Mouse (Mus musculus): ENCODE data around the gene Rsu1. TPM values are rescaled to one million over a fixed set of nuclear protein-coding genes. Genes with fewer than 3 reads are reported as not detected.

Rsu1 gene
- polyA plus RNA-seq, 1 experiment from 2014 or later = 78.0 TPM

GRCm38 (mm10) chr2:13132841-13133240 is 138.4 kb downstream of the Rsu1 start:
- peaks cover 12% of the 10 kb centered on the region for H3K4me1 ChIP-seq (replicated peaks)
- ATAC-seq (ENCODE audit: low FRiP score, low read depth) = no peak
- H3K4me2 ChIP-seq = no peak overlapping the region
- no peak overlapping the region for H3K4me3 ChIP-seq
- H3K27ac ChIP-seq (replicated peaks) = no peak overlapping the region
- no peak overlapping the region for H3K9ac ChIP-seq
- no peaks in the 10 kb centered on the region for H3K36me3 ChIP-seq
- no peaks in the 10 kb centered on the region for H3K27me3 ChIP-seq
- 86% methylated on average over 8 of the region's 8 CpGs for WGBS
- H3K9me3 ChIP-seq = no peaks in the 10 kb centered on the region

GRCm38 (mm10) chr2:13132406-13132805 is 138.8 kb downstream of the Rsu1 start:
- no peak overlapping the region for H3K27ac ChIP-seq (replicated peaks)
- H3K27me3 ChIP-seq = no peaks in the 10 kb centered on the region
- H3K36me3 ChIP-seq = no peaks in the 10 kb centered on the region
- H3K9ac ChIP-seq = no peak overlapping the region
- ATAC-seq (ENCODE audit: low FRiP score, low read depth) = no peak
- WGBS = 84% methylated on average over 8 of the region's 8 CpGs
- H3K4me3 ChIP-seq = no peak overlapping the region
- H3K4me2 ChIP-seq = no peak overlapping the region
- H3K9me3 ChIP-seq = no peaks in the 10 kb centered on the region
- H3K4me1 ChIP-seq (replicated peaks) = peaks cover 12% of the 10 kb centered on the region

- ATAC-seq (ENCODE audit: low FRiP score, low read depth) = peak; percentile 80
- Histone ChIP-seq H3K9me3 (no peaks in the 10 kb centered on the region), H3K36me3 (no peaks in the 10 kb centered on the region), H3K27ac (replicated peaks) (no peak overlapping the region), H3K4me3 (peak overlapping the region; percentile 17), H3K9ac (0 out of 2 replicates have a peak overlapping the region, but pooled peaks have one; percentile 15), H3K4me1 (replicated peaks) (peaks cover 12% of the 10 kb centered on the region), H3K27me3 (no peaks in the 10 kb centered on the region), H3K4me2 (peak overlapping the region; percentile 49)
- 8% methylated on average over 10 of the region's 10 CpGs for WGBS
Measured at GRCm38 (mm10) chr2:13129859-13130258, 141.4 kb downstream of the Rsu1 start.

- H3K9me3 ChIP-seq = no peaks in the 10 kb centered on the region
- peak overlapping the region; percentile 15; the same call in 1 of the 2 replicates for H3K9ac ChIP-seq
- H3K4me1 ChIP-seq (replicated peaks) = peaks cover 12% of the 10 kb centered on the region
- ATAC-seq (ENCODE audit: low FRiP score, low read depth) = peak; percentile 81
- peak overlapping the region; percentile 53; the same call in 1 of the 2 replicates for H3K27ac ChIP-seq (replicated peaks)
- peak overlapping the region; percentile 17 for H3K4me3 ChIP-seq
- no peaks in the 10 kb centered on the region for H3K36me3 ChIP-seq
- WGBS = 18% methylated on average over 10 of the region's 10 CpGs
- peak overlapping the region; percentile 49 for H3K4me2 ChIP-seq
- no peaks in the 10 kb centered on the region for H3K27me3 ChIP-seq
Measured at GRCm38 (mm10) chr2:13129337-13129736, 141.9 kb downstream of the Rsu1 start.

GRCm38 (mm10) chr2:13120461-13120860 is 150.8 kb downstream of the Rsu1 start:
- Histone ChIP-seq H3K4me3 (no peak overlapping the region), H3K9me3 (no peaks in the 10 kb centered on the region), H3K4me1 (replicated peaks) (no peaks in the 10 kb centered on the region), H3K27me3 (no peaks in the 10 kb centered on the region), H3K4me2 (no peak overlapping the region), H3K9ac (no peak overlapping the region), H3K36me3 (no peaks in the 10 kb centered on the region), H3K27ac (replicated peaks) (no peak overlapping the region)
- no peak for ATAC-seq (ENCODE audit: low FRiP score, low read depth)
- 82% methylated on average over 5 of the region's 5 CpGs for WGBS

GRCm38 (mm10) chr2:13117896-13118295 is 153.3 kb downstream of the Rsu1 start:
- Histone ChIP-seq H3K4me3 (no peak overlapping the region), H3K4me2 (no peak overlapping the region), H3K9ac (no peak overlapping the region), H3K9me3 (no peaks in the 10 kb centered on the region), H3K4me1 (replicated peaks) (no peaks in the 10 kb centered on the region), H3K27ac (replicated peaks) (no peak overlapping the region), H3K36me3 (no peaks in the 10 kb centered on the region), H3K27me3 (no peaks in the 10 kb centered on the region)
- WGBS = 62% methylated on average over 4 of the region's 4 CpGs
- no peak for ATAC-seq (ENCODE audit: low FRiP score, low read depth)

GRCm38 (mm10) chr2:13106531-13106930 is 164.7 kb downstream of the Rsu1 start:
- Histone ChIP-seq H3K4me2 (no peak overlapping the region), H3K9me3 (no peaks in the 10 kb centered on the region), H3K9ac (no peak overlapping the region), H3K4me1 (replicated peaks) (0 out of 2 replicates have a peak, but pooled peaks cover 4% of the 10 kb centered on the region), H3K27ac (replicated peaks) (no peak overlapping the region), H3K36me3 (no peaks in the 10 kb centered on the region), H3K4me3 (no peak overlapping the region), H3K27me3 (no peaks in the 10 kb centered on the region)
- no peak for ATAC-seq (ENCODE audit: low FRiP score, low read depth)
- 16% methylated on average over 4 of the region's 4 CpGs for WGBS

GRCm38 (mm10) chr2:13104388-13104787 is 166.8 kb downstream of the Rsu1 start:
- Histone ChIP-seq H3K9ac (no peak overlapping the region), H3K4me3 (no peak overlapping the region), H3K4me1 (replicated peaks) (0 out of 2 replicates have a peak, but pooled peaks cover 4% of the 10 kb centered on the region), H3K27me3 (no peaks in the 10 kb centered on the region), H3K9me3 (no peaks in the 10 kb centered on the region), H3K36me3 (no peaks in the 10 kb centered on the region), H3K4me2 (no peak overlapping the region), H3K27ac (replicated peaks) (no peak overlapping the region)
- ATAC-seq (ENCODE audit: low FRiP score, low read depth) = no peak
- WGBS = 46% methylated on average over 2 of the region's 2 CpGs

GRCm38 (mm10) chr2:13103797-13104200 is 167.4 kb downstream of the Rsu1 start:
- H3K27ac ChIP-seq (replicated peaks) = no peak overlapping the region
- no peak overlapping the region for H3K9ac ChIP-seq
- H3K27me3 ChIP-seq = no peaks in the 10 kb centered on the region
- H3K4me1 ChIP-seq (replicated peaks) = 0 out of 2 replicates have a peak, but pooled peaks cover 4% of the 10 kb centered on the region
- H3K36me3 ChIP-seq = no peaks in the 10 kb centered on the region
- ATAC-seq (ENCODE audit: low FRiP score, low read depth) = no peak
- WGBS = 76% methylated on average over 7 of the region's 7 CpGs
- H3K9me3 ChIP-seq = no peaks in the 10 kb centered on the region
- H3K4me2 ChIP-seq = no peak overlapping the region
- H3K4me3 ChIP-seq = no peak overlapping the region

GRCm38 (mm10) chr2:13094045-13094444 is 177.2 kb downstream of the Rsu1 start:
- 94% methylated on average over 5 of the region's 5 CpGs for WGBS
- H3K4me2 ChIP-seq = no peak overlapping the region
- no peak overlapping the region for H3K27ac ChIP-seq (replicated peaks)
- no peak overlapping the region for H3K4me3 ChIP-seq
- ATAC-seq (ENCODE audit: low FRiP score, low read depth) = no peak
- no peaks in the 10 kb centered on the region for H3K27me3 ChIP-seq
- H3K4me1 ChIP-seq (replicated peaks) = no peaks in the 10 kb centered on the region; the same call in 1 of the 2 replicates
- H3K36me3 ChIP-seq = no peaks in the 10 kb centered on the region
- H3K9ac ChIP-seq = no peak overlapping the region
- H3K9me3 ChIP-seq = no peaks in the 10 kb centered on the region

GRCm38 (mm10) chr2:13093570-13093969 is 177.6 kb downstream of the Rsu1 start:
- Histone ChIP-seq H3K4me2 (no peak overlapping the region), H3K36me3 (no peaks in the 10 kb centered on the region), H3K4me3 (no peak overlapping the region), H3K27ac (replicated peaks) (no peak overlapping the region), H3K9me3 (no peaks in the 10 kb centered on the region), H3K9ac (no peak overlapping the region), H3K27me3 (no peaks in the 10 kb centered on the region), H3K4me1 (replicated peaks) (no peaks in the 10 kb centered on the region; the same call in 1 of the 2 replicates)
- 96% methylated on average over 1 of the region's 1 CpGs for WGBS
- ATAC-seq (ENCODE audit: low FRiP score, low read depth) = no peak

- H3K4me3 ChIP-seq = no peak overlapping the region
- H3K4me1 ChIP-seq (replicated peaks) = no peaks in the 10 kb centered on the region; the same call in 1 of the 2 replicates
- no peaks in the 10 kb centered on the region for H3K27me3 ChIP-seq
- 87% methylated on average over 5 of the region's 5 CpGs for WGBS
- H3K9ac ChIP-seq = no peak overlapping the region
- no peaks in the 10 kb centered on the region for H3K9me3 ChIP-seq
- no peaks in the 10 kb centered on the region for H3K36me3 ChIP-seq
- H3K4me2 ChIP-seq = no peak overlapping the region
- no peak overlapping the region for H3K27ac ChIP-seq (replicated peaks)
- no peak for ATAC-seq (ENCODE audit: low FRiP score, low read depth)
Measured at GRCm38 (mm10) chr2:13091399-13092015, 179.7 kb downstream of the Rsu1 start.

GRCm38 (mm10) chr2:13090841-13091240 is 180.4 kb downstream of the Rsu1 start:
- Histone ChIP-seq H3K27me3 (no peaks in the 10 kb centered on the region), H3K4me3 (no peak overlapping the region), H3K9me3 (no peaks in the 10 kb centered on the region), H3K36me3 (no peaks in the 10 kb centered on the region), H3K4me2 (no peak overlapping the region), H3K27ac (replicated peaks) (no peak overlapping the region), H3K4me1 (replicated peaks) (no peaks in the 10 kb centered on the region; the same call in 1 of the 2 replicates), H3K9ac (no peak overlapping the region)
- 100% methylated on average over 1 of the region's 1 CpGs for WGBS
- ATAC-seq (ENCODE audit: low FRiP score, low read depth) = no peak

Data from hindbrain, embryonic 15.5 days (tissue).